Mouse (Mus musculus) frontal cortex, postnatal 25 days (tissue): ENCODE data around the gene Psmg3.

Experiments used
- DNase-seq, 2 experiments: peaks; one replicate each; pipeline ENCODE4 v3.0.0; 2022; ENCODE audit warnings: low spot score in 2 of 2

Psmg3 gene

GRCm38 (mm10) chr5:139815964-139816363, 10.7 kb downstream of the Psmg3 start:
- no peak for DNase-seq

- DNase-seq = no peak
Measured at GRCm38 (mm10) chr5:139813963-139814381, 12.7 kb downstream of the Psmg3 start.

- DNase-seq = no peak
Measured at GRCm38 (mm10) chr5:139813126-139813490, 13.6 kb downstream of the Psmg3 start.

GRCm38 (mm10) chr5:139812398-139813125, 14.1 kb downstream of the Psmg3 start:
- no peak for DNase-seq

GRCm38 (mm10) chr5:139811677-139812397, 14.8 kb downstream of the Psmg3 start:
- no peak for DNase-seq

- DNase-seq = no peak
Measured at GRCm38 (mm10) chr5:139809397-139809796, 17.3 kb downstream of the Psmg3 start.

- DNase-seq = no peak
Measured at GRCm38 (mm10) chr5:139805924-139806323, 20.8 kb downstream of the Psmg3 start.

GRCm38 (mm10) chr5:139804573-139805111, 22.0 kb downstream of the Psmg3 start:
- no peak for DNase-seq

GRCm38 (mm10) chr5:139804107-139804551, 22.6 kb downstream of the Psmg3 start:
- DNase-seq = no peak

GRCm38 (mm10) chr5:139803601-139804102, 23.0 kb downstream of the Psmg3 start:
- DNase-seq = no peak

- no peak for DNase-seq
Measured at GRCm38 (mm10) chr5:139803165-139803564, 23.5 kb downstream of the Psmg3 start.

GRCm38 (mm10) chr5:139801880-139802279, 24.8 kb downstream of the Psmg3 start:
- DNase-seq = no peak

GRCm38 (mm10) chr5:139801231-139801630, 25.5 kb downstream of the Psmg3 start:
- DNase-seq = no peak

- DNase-seq = no peak
Measured at GRCm38 (mm10) chr5:139799801-139800590, 26.7 kb downstream of the Psmg3 start.

GRCm38 (mm10) chr5:139799041-139799440, 27.6 kb downstream of the Psmg3 start:
- DNase-seq = no peak

- DNase-seq = no peak
Measured at GRCm38 (mm10) chr5:139798168-139798900, 28.4 kb downstream of the Psmg3 start.

- peak; percentile 47 to 67 for DNase-seq
Measured at GRCm38 (mm10) chr5:139797473-139798167, 29.1 kb downstream of the Psmg3 start.

- peak in 1 of 2 experiments; percentile 43 for DNase-seq
Measured at GRCm38 (mm10) chr5:139796900-139797299, 29.8 kb downstream of the Psmg3 start.

GRCm38 (mm10) chr5:139796001-139796620, 30.6 kb downstream of the Psmg3 start:
- no peak for DNase-seq

GRCm38 (mm10) chr5:139794938-139795337, 31.7 kb downstream of the Psmg3 start:
- no peak for DNase-seq
